Mouse (Mus musculus): ENCODE results near the gene Ppard.
A peak's percentile ranks its signal among the peaks of the same experiment; 100 is the strongest.

Gene Ppard

DNA sequence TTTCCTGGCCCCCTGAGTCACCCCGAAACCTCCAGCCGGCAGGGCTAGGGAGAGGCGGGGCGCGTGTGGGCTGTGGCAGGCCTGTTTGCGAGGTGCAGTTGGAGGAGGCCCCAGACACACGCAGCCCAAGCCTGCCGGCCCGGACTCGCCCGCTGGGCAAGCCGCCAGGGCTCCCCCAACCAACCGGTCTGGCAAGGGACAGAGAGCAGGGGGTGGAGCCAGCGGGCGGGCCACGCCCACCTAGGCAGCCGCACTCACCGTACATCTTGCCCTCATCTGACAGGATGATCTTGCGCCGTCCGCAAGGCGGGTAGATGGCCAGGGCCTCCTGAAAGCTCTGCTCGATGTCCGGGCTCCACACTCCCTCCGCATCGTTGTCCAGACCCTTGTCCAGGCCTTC, 108.6 kb downstream of the Ppard start:
- DNase-seq (ENCODE audit: low spot score): peak; percentile 76

GRCm38 (mm10) chr17:28344050-28344607, 111.6 kb downstream of the Ppard start:
- DNase-seq (ENCODE audit: low spot score): no peak

DNA sequence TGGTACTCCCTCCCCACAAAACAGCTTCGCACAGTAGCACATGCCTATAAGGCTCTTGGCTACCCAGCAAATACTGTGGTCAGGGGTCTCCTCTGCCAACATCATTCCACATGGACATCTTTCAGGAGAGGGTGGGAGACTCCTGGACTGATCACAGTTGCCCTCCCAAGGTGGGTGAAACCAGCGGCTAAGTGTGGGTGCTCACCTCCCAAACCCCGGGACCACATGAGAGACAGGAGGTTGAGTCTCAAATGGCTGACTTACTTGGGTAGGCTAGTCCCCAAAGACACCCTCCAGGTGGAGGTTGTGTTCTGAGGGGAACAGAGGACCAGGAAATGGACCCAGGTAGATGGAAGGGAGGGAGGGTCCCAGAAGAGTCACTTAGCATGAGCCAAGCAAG, 112.2 kb downstream of the Ppard start:
- no peak for DNase-seq (ENCODE audit: low spot score)

- DNase-seq (ENCODE audit: low spot score): no peak
Observed at GRCm38 (mm10) chr17:28345271-28345721, 112.8 kb downstream of the Ppard start.

- DNase-seq (ENCODE audit: low spot score): no peak
Observed at GRCm38 (mm10) chr17:28345882-28346281, 113.4 kb downstream of the Ppard start.

DNA sequence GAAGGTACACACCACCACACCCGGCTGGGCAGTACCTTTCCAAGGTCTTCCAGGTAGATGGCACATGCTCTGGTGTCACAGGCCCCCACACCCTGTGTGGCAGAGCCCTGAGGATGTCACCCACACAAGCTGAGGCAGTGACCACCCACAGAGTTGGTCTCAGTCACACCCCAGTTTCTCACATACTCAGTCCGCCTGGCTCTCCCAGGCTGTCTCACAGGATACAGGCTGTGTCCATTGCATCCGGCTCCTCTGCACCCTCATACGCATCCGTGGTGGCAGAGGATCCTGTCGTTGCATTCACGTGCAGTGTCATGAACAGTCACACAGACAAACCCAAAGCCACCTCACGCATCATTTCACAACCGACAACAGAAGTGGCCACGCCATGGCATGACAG, 114.8 kb downstream of the Ppard start:
- no peak for DNase-seq (ENCODE audit: low spot score)

DNA sequence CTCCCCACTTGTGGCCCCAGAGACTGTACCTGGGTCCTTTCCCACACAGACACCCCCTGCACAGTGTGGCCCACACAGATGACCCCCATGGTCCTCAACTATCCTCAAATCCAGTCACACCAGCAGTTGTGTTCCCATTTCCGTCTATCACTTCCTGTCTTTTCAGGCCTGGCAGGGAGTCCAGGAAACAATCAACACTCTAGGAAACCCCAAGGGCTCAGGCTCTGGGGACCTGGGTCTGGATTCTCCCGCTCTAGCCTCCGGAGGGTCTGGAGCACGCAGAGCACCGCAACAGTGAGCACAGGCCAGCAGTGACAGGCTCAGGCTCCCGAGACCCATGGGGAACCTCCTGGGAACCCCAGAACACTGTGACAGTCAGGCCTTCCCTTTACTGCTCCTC, 115.7 kb downstream of the Ppard start:
- no peak for DNase-seq (ENCODE audit: low spot score)

GRCm38 (mm10) chr17:28349264-28349880, 116.9 kb downstream of the Ppard start:
- DNase-seq (ENCODE audit: low spot score): peak; percentile 12

DNA sequence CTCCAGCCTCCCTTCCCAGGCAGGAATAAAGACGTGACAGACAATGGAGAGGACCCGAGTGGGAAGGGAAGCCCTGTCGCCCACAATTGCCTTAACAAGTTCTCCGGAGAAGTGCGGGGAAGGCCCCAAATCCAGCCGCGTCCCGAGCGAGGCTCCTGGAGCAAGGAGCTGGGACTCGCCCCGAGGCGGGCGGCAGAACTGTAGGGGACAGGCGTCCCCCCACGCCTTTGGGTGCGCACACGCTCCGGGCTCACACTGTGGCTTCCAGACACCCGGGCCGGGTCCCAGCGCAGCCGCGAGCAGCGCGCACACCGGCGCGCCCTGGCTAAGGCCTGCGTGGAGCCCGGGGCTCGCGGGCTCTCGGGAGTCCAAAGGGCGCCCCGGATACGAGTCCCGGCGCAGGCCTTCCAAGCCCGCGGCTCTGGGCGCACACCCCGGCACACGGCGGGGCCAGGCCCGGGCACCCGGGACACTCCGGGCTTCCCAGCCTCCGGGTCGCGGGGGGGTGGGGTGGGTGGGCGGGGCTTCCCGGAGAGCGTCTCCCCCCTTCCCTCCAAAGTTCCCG, 117.5 kb downstream of the Ppard start:
- peak; percentile 53 for DNase-seq (ENCODE audit: low spot score)

- peak; percentile 79 for DNase-seq (ENCODE audit: low spot score)
Observed at GRCm38 (mm10) chr17:28350466-28351352, 118.2 kb downstream of the Ppard start, which contains the start of gene Tead3. Gene Tead3, minus strand, starts transcription at chr17:28350817.

Measured in retina, embryonic 14.5 days (tissue).